Mouse (Mus musculus): ENCODE data around the gene AA467197.

Gene AA467197

DNA sequence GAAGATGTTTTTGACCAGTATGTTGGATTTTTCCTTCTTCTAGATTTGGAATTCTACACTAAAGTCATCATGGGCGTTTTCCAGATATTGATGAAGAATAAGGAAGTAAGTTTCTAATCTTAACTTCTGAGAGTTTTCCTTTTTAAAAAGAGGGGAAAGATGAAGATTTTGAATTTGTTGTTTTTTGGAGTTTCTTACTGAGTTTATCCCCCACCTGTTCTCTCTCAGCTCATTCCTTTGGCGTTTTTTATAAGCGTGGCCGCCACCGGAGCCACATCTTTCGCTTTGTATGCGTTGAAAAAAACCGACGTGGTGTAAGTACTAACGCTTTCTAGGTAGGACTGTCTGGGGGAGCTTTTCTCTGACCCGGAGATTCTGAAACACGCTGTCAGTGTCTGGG lies 1.2 kb downstream of the AA467197 start:
- WGBS = 46% methylated on average over 12 of the region's 12 CpGs

DNA sequence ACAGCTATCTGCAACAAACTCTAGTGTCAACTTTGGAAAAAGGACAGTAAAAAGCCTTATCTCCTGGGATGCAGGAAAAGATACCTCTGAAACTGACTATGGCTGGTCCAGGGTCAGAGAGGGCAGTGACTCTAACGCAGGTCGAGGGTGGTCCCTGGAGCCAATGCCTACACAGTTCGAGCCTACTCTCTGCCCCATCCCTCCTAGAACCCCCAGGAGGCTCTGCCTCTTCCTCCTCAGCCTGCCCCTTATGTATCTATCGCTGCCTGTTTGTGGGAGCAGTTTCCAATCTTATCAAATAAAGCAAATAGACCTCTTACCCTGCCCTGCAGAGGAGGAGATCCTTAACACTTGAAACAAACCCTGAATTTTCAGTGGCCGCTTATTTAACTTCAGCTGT lies 1.9 kb downstream of the AA467197 start:
- 75% methylated on average over 5 of the region's 5 CpGs for WGBS

DNA sequence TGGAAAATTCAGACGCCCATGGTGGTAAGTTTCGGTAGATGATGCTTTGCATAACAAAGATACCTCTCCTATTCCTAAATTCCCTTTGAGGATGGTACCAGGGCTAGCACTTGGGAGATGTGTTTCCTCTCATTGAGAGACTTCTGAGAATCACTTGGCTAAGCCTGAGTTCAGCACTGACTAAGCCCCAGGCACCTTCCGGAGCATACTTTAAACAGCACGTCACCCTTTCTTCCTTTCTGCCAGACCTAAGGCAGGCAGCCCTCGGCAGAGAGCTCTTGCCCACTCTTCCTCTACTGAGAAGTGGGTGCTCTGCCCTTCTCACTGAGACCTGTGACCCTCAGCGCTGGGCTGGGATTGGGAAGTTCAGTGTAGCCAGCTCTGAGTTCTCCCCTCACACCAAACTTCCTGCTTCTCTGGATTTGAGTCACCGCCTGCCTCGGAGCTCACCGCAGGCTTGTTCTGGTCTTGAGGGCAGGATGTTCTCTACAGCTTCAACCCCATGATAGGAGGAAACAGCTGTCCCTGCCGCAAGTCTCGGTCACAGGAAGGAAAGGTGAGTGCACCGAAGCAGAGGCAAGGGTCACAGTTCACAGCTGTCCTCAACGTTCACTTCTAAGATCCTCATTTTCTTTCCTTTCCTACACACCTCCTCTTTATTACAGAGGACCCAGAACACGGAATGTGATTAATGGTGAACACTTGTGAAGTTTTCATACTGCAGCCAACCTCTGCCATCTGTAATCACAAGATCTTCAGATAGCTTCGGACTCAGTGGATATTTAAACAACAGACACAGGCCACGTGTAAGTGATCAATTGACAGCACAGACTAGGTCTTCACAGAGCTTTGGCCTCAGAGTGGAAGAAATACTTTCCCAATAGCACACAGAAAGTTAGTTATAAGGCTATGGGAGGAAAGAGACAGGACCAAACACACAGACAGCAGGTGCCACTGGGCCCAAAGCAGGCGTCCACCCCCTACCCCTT lies 15.6 kb downstream of the AA467197 start:
- 73% methylated on average over 17 of the region's 17 CpGs for WGBS

DNA sequence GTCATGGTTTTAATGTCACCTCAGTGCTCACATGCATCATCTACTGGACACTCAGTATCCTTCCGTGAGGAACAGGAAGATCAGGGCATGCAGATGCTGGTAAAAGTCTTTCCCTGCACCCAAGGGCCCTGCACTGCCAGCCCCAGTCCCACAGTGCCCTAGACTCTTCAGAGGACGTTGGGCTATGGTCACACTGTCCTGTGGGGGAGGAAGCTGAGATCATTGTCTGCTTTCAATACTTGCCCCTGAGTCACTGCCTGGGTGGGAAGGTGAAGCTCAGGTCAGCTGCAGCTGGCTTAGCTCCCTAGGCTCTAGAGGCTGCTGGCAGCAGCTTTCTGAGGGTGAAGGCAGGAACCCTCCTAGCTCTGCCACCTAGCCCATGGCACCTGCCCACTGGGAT lies 19.3 kb downstream of the AA467197 start:
- 78% methylated on average over 2 of the region's 2 CpGs for WGBS

DNA sequence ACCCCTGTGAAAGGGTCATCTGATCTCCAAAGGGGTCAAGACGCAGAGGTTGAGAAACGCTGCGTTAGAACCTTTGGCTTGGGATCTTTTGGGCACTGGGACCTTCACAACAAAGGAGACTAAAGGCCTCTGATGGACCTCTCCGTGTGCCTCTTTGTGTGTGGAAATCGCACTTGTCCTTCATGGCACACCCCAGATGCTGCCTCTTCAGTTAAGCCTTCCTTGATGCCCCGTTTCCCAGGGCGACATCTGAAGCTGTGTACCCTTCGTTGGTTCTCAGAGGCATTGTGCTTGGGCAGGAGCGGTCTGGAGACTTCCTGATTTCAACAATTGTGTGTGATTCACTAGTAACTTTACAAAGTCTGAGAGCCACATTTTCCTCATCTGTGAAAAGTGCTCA lies 20.0 kb downstream of the AA467197 start:
- WGBS = 83% methylated on average over 9 of the region's 9 CpGs

DNA sequence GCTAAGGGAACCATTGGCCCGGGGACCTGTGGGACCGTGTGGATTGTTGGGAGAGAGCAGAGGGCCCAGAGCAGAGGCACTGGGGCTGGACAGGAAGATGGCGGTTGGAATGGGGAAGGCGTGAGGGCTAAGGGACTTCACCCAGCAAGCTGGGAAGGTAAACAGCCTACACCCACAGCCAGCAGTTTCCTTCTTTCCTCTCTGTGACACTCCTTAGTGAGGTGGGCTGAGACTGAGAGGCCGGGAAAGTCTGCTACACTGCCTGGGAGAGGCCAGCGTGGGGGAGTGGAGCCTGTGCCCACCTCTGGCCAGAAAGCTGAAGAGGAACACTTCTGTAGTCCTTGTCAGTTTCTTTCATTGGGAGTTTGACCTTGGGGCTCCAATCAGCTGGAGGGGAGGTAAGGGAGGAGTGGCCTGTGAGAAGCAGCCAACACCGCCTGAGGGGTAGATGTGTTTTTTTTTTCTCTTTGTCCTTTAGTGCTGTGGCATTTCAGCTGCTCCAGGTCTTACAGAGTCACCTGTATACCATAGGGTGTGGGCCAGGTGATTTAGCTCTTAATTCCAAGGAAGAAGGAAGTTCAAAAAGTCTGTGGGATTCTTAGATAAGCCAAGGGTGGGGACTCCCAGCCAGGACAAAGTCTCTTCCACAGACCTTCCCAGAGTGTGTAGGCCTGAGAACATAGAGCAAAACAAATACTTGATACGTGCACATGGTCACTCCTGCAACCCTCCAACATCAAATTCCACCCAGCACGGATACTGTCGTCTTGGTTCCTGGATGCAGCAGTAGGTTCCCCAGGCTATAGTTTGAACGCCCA lies 21.1 kb downstream of the AA467197 start:
- 90% methylated on average over 11 of the region's 11 CpGs for WGBS

DNA sequence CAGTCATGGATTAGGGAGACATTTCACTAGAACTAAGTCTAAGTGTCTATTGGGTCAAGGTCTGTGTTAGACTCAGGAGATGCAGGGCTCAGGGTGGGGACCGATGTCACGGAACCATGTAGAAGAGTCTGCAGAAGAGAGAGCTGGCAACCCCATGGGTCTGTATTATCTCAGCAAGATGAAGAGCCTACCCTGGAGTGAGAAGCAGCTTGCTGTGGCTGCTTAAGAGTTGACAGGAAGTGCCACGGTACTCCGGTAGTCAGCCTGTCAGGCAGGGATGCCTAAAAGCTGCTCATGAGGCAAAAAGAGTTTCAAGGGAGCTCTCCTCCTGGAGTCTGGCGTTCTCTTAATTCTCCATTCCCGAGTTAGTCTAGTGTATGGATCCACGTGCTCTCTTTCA lies 23.0 kb downstream of the AA467197 start:
- 85% methylated on average over 7 of the region's 7 CpGs for WGBS

DNA sequence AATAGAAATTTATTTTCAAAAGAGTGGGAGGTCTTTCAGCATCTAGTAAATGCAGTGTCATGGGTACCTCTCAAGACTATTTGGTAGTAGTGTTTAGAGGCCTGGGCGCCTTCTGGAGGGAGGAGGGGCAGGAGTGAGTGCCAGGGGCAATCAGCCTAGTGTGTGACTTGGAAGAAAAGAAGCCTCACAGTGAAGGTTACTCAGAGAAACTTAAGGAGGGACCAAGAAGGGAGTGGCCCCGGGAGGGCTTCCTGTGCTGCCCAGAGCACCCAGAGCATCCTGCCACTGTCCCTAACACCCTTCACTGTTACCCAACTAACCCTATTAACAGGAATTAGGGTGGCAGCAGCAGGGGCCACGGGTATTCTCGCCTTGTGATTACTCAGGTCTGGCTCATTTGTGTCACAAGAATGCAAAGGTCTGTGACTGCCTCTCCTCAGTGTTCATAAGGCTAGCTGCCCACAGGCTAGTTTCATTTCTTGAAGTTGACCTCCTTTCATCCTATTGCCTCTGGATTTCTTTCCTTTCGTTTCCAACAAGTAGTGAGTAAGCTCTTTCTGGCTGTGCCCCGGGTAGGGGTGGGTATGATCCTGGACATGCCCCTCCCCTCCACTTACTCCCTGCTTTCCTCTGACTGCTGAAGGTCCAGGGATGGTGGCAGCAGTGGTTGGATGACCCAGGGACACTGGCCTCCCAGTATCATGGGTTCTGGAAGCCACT lies 28.6 kb downstream of the AA467197 start:
- WGBS = 62% methylated on average over 6 of the region's 6 CpGs

DNA sequence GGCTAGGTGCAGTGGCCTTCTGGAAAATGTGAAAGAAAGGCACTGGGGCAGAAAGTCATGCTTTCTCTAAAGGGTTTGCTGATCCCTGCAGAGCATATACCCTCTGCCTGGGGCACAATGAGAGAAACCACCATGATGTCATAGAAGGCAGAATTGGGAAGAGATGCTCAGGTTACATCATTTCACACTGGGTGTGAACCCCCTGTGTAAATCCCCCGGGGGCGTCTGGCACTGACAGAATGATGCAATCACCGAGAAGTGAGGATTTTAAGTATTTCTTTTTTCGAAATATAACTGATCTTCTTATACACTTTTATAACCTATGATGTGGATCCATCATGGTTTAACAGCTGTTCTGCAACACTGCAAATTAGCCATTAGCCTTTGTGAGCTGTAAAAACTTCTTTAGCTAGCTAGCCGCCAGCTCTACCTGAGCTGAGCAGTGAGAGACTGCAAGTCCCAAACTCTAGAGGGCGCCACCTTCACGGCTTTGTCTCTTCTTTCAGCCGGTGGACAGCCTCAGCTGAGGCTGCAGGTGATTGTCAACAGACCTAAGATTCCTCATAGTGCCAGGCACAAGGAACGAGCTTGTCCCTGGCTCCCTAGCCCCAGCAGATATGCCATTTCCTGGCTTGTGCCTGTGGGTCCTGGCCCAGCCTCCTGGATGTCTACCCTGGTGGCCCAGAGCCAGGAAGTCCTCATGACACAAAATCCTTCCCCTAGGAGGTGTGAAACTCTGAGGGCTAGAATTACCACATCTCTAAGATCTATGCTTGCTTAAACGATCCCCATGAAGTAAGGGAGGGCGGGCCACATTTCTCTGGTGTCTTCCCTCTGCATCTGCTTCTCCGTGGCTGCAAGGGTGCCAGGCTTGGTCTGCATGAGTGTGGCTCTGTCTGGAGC lies 29.4 kb downstream of the AA467197 start:
- 38% methylated on average over 12 of the region's 12 CpGs for WGBS

DNA sequence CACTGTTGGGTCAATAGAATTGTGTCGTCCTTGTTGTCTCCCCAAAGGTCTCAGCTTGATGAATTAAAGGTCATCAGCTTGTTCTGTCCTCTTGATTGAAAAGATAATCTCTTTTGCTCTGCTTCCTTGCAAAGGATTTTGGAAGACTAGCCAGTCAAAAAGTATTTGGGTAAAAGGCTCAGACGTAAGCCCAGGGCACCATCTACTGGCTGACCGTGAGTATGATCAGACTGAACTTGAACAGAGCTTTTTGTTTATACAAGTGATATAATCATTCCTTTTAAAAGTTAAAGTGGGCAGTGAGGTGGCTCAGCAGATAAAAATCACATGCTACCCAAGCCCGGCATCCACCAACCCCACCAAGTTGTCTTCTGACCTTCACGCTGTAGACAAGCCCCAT lies 31.1 kb downstream of the AA467197 start:
- 32% methylated on average over 5 of the region's 5 CpGs for WGBS

DNA sequence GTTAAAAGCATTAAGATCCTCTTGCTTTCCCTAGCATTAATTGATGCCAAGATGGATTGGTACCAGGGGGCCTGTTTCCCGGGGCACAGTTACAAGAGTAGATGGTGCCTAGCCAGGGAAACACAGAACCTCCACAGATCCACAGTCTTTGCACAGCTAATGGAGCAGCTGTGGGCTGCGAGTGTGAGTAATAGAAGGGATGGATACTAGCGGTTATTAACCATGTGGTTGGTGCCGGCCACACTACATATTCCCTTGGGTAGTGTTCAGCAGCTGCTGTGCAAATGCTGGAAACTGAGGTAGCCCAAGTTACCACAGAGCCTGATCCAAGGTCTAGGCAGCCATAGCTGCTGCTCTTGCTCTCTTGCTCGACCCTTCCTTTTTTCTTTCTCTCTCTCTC lies 34.9 kb downstream of the AA467197 start:
- 67% methylated on average over 5 of the region's 5 CpGs for WGBS

DNA sequence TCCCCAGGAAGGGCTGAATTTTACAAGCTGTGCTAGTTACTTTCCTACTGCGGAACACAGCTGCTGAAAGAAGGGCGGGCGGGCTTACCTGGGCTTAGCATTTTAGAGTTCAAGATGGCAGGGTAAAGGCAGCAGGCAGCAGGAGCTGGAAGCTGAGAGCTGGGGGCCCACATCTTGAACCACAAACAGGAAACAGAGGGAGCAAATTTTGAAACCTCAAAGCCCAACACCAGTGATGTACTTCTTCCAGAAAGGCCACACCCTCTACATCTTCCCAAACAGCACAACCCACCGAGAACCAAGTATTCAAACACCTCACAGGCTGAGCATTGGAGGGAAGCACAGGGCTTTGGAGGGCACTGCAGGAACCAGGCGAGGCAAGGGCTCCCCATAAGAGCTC lies 36.1 kb downstream of the AA467197 start:
- WGBS = 86% methylated on average over 5 of the region's 5 CpGs

DNA sequence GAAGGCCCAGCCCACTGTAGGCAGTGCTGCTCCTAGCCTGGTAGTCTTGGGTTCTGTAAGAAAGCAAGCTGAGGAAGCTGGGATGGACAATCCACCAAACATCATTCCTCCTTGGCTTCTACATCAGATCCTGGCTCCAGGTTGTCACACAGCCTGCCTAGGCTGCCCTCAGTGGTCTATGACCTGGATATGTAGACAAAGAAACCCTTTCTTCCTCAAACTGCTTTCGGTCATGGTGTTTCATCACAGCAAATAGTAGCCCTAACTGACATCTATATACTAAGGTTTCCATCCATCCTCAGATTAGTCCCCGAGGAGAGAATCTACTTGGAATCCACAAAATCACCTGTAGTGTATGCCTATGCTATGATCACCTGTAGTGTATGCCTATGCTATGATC lies 38.3 kb downstream of the AA467197 start:
- WGBS = 97% methylated on average over 2 of the region's 2 CpGs

DNA sequence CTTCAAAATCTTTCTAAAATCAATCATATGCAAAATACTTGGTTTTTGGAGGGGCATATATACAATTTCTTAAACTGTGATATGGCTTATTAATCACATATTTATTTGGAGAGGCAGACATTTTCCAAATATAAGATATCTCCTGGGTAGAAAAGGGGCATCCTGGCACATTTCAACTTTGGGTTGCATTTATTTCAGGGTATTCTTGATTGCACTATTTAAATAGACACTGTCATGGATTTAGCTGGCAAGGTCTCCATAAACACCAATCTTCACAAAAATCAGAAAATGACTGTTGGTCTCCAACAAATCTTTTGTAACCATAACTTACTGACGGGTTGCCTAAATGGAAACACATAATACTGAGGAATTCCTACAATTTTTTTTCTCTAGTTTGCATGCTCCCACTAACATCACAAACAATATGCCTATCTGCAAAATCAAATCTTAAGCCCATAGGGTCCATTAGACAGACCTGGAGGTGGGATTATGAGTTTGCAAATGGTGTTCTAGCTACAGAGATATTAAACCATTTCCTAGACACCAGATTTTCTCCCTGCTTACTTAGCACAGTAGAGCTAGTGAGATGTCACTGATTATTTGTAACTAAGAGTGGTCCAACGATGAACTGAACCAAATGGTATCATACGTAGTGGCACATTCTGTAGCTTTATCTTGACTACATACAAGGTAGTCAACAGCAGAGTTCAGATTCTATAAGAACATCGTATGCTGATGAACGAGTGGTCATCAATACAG lies 44.8 kb downstream of the AA467197 start:
- whole genome bisulfite sequencing = 87% methylated on average over 5 of the region's 5 CpGs

DNA sequence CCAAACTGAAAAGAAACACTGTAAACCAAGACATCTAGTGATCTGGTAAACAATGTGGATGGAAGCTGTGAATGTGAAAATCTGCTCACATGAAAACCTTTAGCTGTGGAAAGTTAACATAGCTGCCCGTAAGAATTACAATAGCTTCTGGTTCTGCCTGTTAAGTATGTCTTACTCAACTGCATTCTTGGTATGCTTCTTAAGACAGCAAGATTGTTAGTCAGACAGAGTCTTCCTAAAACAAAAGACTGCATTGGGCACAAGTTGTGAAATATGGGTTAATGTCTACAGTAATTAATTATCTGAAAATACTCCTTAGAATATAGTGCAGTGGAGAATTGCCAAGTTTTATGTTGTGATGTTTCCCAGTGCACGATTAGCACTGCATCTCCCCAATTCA lies 45.7 kb downstream of the AA467197 start:
- WGBS = 68% methylated on average over 2 of the region's 2 CpGs

DNA sequence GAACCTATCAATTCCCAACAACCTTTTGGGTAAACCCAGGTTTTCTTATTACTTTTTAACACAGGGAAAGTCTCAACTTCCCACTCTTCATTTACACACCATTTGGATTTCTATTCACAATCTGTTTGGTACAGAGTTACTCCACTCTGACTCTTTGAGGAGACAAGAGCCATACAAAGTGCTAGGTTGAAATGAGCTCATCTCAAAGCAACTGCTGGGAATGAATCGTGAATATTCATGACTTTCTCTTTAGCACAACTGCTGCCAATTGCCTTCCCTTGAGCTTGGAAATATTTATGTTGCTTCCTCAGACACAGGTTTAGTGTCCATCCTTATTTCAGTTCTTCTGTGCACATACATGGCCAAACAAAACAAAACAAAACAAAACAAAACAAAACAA lies 46.9 kb downstream of the AA467197 start:
- 15% methylated on average over 1 of the region's 1 CpGs for WGBS

DNA sequence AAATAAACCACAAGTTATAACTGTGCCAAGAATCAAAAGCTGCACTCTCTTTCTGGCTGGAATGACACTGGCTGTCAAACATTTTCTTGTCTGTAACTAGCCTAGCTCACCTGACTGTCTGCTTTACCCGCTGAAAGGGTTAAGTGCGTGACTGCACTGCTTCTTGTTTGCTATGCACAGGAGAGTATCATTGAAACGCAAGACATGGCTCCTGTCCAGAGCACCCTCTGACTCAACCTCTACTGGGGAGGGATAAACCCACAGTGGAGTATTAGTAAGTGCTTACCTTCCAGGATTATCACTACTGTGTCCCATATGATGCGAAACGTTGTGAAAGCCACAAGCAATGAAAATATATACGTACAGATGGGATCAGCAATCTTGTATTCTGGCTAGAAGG lies 49.9 kb downstream of the AA467197 start:
- WGBS = 69% methylated on average over 6 of the region's 6 CpGs

All from cerebral cortex, adult 2 months (tissue).